Mouse (Mus musculus) lung, postnatal 0 days (tissue): ENCODE results near the gene Gm44502.

Experiments used
- CTCF ChIP-seq: IDR thresholded peaks from 2 replicates; pipeline ENCODE4 v1.5.1; 2016; ENCODE audit warnings: antibody characterized with exemption, mild to moderate bottlenecking
- EP300 ChIP-seq: IDR thresholded peaks from 2 replicates; pipeline ENCODE4 v1.6.1; 2016; ENCODE audit warnings: antibody characterized with exemption, mild to moderate bottlenecking, control low read depth

DNA sequence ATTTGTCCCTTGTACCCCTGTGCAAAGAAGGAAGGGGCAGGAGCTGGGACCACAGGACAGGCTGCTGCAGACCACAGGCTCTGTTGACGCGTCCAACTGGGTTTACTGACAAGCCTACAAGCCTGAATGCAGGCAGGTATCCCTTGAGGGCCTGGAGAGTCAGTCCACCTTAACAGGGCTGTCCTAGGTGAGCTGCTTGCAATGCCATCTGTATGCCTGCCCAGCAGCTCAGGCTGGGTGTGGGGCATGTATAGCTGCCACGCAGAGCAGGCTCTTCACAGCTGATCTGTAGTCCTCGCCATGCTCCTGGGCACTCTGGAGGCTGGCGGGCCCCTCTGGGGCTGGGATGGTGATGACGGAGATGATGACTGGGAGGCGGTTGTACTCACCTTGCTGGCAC is 44.9 kb downstream of the Gm44502 start, which contains the start of gene Klhdc7b:
- TF ChIP-seq EP300 (no peak), CTCF (no peak)
